ENCODE assay signal across 13 mouse cellular contexts in the genomic region with DNA sequence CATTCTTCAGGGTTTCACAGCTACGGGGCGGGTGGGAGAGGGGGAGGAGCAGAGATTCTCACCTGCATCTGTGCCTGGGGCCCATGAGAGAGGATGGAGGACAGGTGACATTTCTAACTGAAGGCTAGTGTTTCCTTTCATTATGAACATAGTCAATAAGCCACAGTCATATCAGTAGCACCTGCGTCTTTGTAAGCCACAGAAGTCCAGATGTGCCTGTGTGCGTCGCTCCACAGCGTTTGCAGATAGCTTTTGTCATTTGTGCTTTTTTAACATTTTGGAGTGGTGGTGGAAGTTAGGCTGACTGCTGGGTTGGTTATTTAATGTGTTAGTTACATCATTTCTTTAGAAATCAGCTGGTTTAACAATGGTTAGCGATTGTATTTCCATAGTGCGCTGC. TPM values are rescaled to one million over a fixed set of nuclear protein-coding genes. Genes with fewer than 3 reads are reported as not detected.
"Had no signal": no experiment of that assay in that cellular context is flagged by ENCODE, and none has a peak within 500 bp of the region (broad histone marks: within the 10 kb centered on the region; RNA-seq: fewer than 3 reads in every experiment).

No protein-coding gene starts in this region.

- H3K27ac ChIP-seq: kidney, embryonic 15.5 days; limb, embryonic 12.5 days; liver, embryonic 14.5 days; neural tube, embryonic 13.5 days had no signal

- H3K4me3 ChIP-seq: kidney, embryonic 15.5 days; limb, embryonic 12.5 days; neural tube, embryonic 13.5 days had no signal

- H3K27me3 ChIP-seq: kidney, embryonic 15.5 days; neural tube, embryonic 13.5 days had no signal

- H3K4me2 ChIP-seq: kidney, embryonic 15.5 days; limb, embryonic 12.5 days; neural tube, embryonic 13.5 days had no signal

- DNase-seq: kidney, adult 2 months; kidney, postnatal 14 days; lung, adult 18-20 months; midbrain, embryonic 14.5 days; right cerebral cortex, postnatal 14 days; spleen, adult 18-20 months had no signal

- H3K36me3 ChIP-seq: kidney, embryonic 15.5 days; limb, embryonic 12.5 days; neural tube, embryonic 13.5 days had no signal

- H3K9ac ChIP-seq: kidney, embryonic 15.5 days; limb, embryonic 12.5 days; liver, embryonic 14.5 days; neural tube, embryonic 13.5 days had no signal

- ATAC-seq: intestine, embryonic 16.5 days had no signal

- H3K9me3 ChIP-seq: kidney, embryonic 15.5 days; limb, embryonic 12.5 days; neural tube, embryonic 13.5 days had no signal

RNA-seq across cellular contexts. Expression of gene Ntn1, which starts 52.1 kb away (rescaled TPM):
- total RNA-seq: megakaryocyte progenitor cell, adult 5-6 weeks; monocyte, adult 5-6 weeks had no signal
